Mouse (Mus musculus) heart, postnatal 14 days (tissue): ENCODE measurements around the gene Fcrl5. TPM values are rescaled to one million over a fixed set of nuclear protein-coding genes. Genes with fewer than 3 reads are reported as not detected.

Experiments
- DNase-seq, 2 experiments: peaks; one replicate each; pipeline ENCODE4 v3.0.0; 2021 to 2022
- intact Hi-C: fragments of 180-260 bp; cut with DNase I; formaldehyde crosslinking; loops from one replicate; pipeline ENCODE4 v1.15.1; 2025
- total RNA-seq, 2 experiments: library from RNA; stranded (reverse); gene quantifications; 2 replicates each; pipeline ENCODE4 v1.2.3; 2021

Gene Fcrl5
- total RNA-seq, 2 experiments from 2014 or later: not detected

- intact Hi-C loops: loop anchor here (1.0 to 2.0 kb wide), 4 partner anchors 88 to 466 kb away; no protein-coding TSS in a partner anchor
- peak; percentile 71 to 86 for DNase-seq
Measured at GRCm38 (mm10) chr3:87499072-87499471, 63.5 kb downstream of the Fcrl5 start.

GRCm38 (mm10) chr3:87500088-87501055, 64.8 kb downstream of the Fcrl5 start:
- intact Hi-C loops: loop anchor here (5.0 kb wide), 1 partner anchor 408 kb away; no protein-coding TSS in a partner anchor
- DNase-seq: no peak

GRCm38 (mm10) chr3:87501151-87501550, 65.6 kb downstream of the Fcrl5 start:
- DNase-seq: no peak
- intact Hi-C loops: loop anchor here (5.0 kb wide), 1 partner anchor 409 kb away; no protein-coding TSS in a partner anchor

GRCm38 (mm10) chr3:87502771-87503170, 67.2 kb downstream of the Fcrl5 start:
- intact Hi-C loops: loop anchor here (5.0 kb wide), 1 partner anchor 410 kb away; no protein-coding TSS in a partner anchor
- DNase-seq: no peak

GRCm38 (mm10) chr3:87504330-87504729, 68.8 kb downstream of the Fcrl5 start:
- intact Hi-C loops: loop anchor here (5.0 kb wide), 1 partner anchor 412 kb away; no protein-coding TSS in a partner anchor
- DNase-seq: peak in 1 of 2 experiments; percentile 48

- no peak for DNase-seq
- intact Hi-C loops: loop anchor here (5.0 kb wide), 1 partner anchor 413 kb away; no protein-coding TSS in a partner anchor
Measured at GRCm38 (mm10) chr3:87504749-87505425, 69.3 kb downstream of the Fcrl5 start.

GRCm38 (mm10) chr3:87506456-87507416, 71.2 kb downstream of the Fcrl5 start:
- DNase-seq: no peak
- intact Hi-C loops: no loop called here

- intact Hi-C loops: loop anchor here (1.0 to 2.0 kb wide), 2 partner anchors 16 to 54 kb away; partner anchors contain the start of gene Etv3
- DNase-seq: peak; percentile 83 to 92
Measured at GRCm38 (mm10) chr3:87508205-87508901, 72.8 kb downstream of the Fcrl5 start.

- DNase-seq: peak; percentile 64 to 68
- intact Hi-C loops: loop anchor here (2.0 kb wide), 1 partner anchor 16 kb away; the partner anchor contains the start of gene Etv3
Measured at GRCm38 (mm10) chr3:87509061-87509460, 73.5 kb downstream of the Fcrl5 start.

- DNase-seq: no peak
- intact Hi-C loops: no loop called here
Measured at GRCm38 (mm10) chr3:87510832-87511231, 75.3 kb downstream of the Fcrl5 start.

GRCm38 (mm10) chr3:87511971-87512765, 76.6 kb downstream of the Fcrl5 start:
- DNase-seq: no peak
- intact Hi-C loops: no loop called here

GRCm38 (mm10) chr3:87515567-87516081, 80.1 kb downstream of the Fcrl5 start:
- intact Hi-C loops: no loop called here
- DNase-seq: peak; percentile 32 to 46

GRCm38 (mm10) chr3:87518425-87518824, 82.9 kb downstream of the Fcrl5 start:
- DNase-seq: no peak
- intact Hi-C loops: no loop called here

GRCm38 (mm10) chr3:87521126-87521525, 85.6 kb downstream of the Fcrl5 start:
- intact Hi-C loops: no loop called here

GRCm38 (mm10) chr3:87521833-87522232, 86.3 kb downstream of the Fcrl5 start:
- DNase-seq: no peak
- intact Hi-C loops: no loop called here

More at GRCm38 (mm10) chr3:87521126-87521525, 85.6 kb downstream of the Fcrl5 start:
- DNase-seq: no peak

GRCm38 (mm10) chr3:87523701-87524100, 88.1 kb downstream of the Fcrl5 start:
- DNase-seq: no peak
- intact Hi-C loops: loop anchor here (2.0 kb wide), 1 partner anchor 15 kb away; no protein-coding TSS in a partner anchor

GRCm38 (mm10) chr3:87525043-87525836, 89.7 kb downstream of the Fcrl5 start, which contains the start of gene Etv3:
TSS of gene Etv3 (plus strand) at chr3:87525407.
- peak; percentile 91 to 92 for DNase-seq
- intact Hi-C loops: loop anchor here (2.0 to 5.0 kb wide), 2 partner anchors 16 to 37 kb away; no protein-coding TSS in a partner anchor
